Mouse (Mus musculus): ENCODE results near the gene Izumo1r. TPM values are rescaled to one million over a fixed set of nuclear protein-coding genes. Genes with fewer than 3 reads are reported as not detected.
"Not testable (repeated sequence)": the region's sequence is repeated elsewhere in the genome, so short reads cannot be mapped to it uniquely, and the experiment has no call there.

Izumo1r gene
- total RNA-seq, 2 experiments from 2014 or later, result not detected

GRCm38 (mm10) chr9:14907816-14908415 is 4.2 kb upstream of the Izumo1r start:
- intact Hi-C loops (cut with DNase I), result no loop called here
- no peak for DNase-seq (ENCODE audit: low spot score)

GRCm38 (mm10) chr9:14905956-14906355 is 2.2 kb upstream of the Izumo1r start:
- intact Hi-C loops (cut with DNase I), result no loop called here
- no peak for DNase-seq (ENCODE audit: low spot score)

GRCm38 (mm10) chr9:14904741-14905475 is 1.2 kb upstream of the Izumo1r start:
- no peak for DNase-seq (ENCODE audit: low spot score)
- intact Hi-C loops (cut with DNase I), result no loop called here

GRCm38 (mm10) chr9:14903006-14903405 is 743 bp downstream of the Izumo1r start:
- no peak for DNase-seq (ENCODE audit: low spot score)
- intact Hi-C loops (cut with DNase I), result no loop called here

- no peak for DNase-seq (ENCODE audit: low spot score)
- intact Hi-C loops (cut with DNase I), result no loop called here
Observed at GRCm38 (mm10) chr9:14902416-14902815, 1.3 kb downstream of the Izumo1r start.

- no peak for DNase-seq (ENCODE audit: low spot score)
- intact Hi-C loops (cut with DNase I), result no loop called here
Observed at GRCm38 (mm10) chr9:14901757-14902156, 2.0 kb downstream of the Izumo1r start.

- intact Hi-C loops (cut with DNase I), result no loop called here
- no peak for DNase-seq (ENCODE audit: low spot score)
Observed at GRCm38 (mm10) chr9:14897102-14897501, 6.6 kb downstream of the Izumo1r start.

- DNase-seq (ENCODE audit: low spot score), result no peak
- intact Hi-C loops (cut with DNase I), result no loop called here
Observed at GRCm38 (mm10) chr9:14895237-14895835, 8.4 kb downstream of the Izumo1r start.

- no peak for DNase-seq (ENCODE audit: low spot score)
- intact Hi-C loops (cut with DNase I), result no loop called here
Observed at GRCm38 (mm10) chr9:14894628-14895027, 9.1 kb downstream of the Izumo1r start.

- DNase-seq (ENCODE audit: low spot score), result no peak
- intact Hi-C loops (cut with DNase I), result no loop called here
Observed at GRCm38 (mm10) chr9:14893388-14893787, 10.4 kb downstream of the Izumo1r start.

GRCm38 (mm10) chr9:14891891-14892290 is 11.9 kb downstream of the Izumo1r start:
- intact Hi-C loops (cut with DNase I), result no loop called here

GRCm38 (mm10) chr9:14890699-14891098 is 13.1 kb downstream of the Izumo1r start:
- intact Hi-C loops (cut with DNase I), result no loop called here
- no peak for DNase-seq (ENCODE audit: low spot score)

More at GRCm38 (mm10) chr9:14891891-14892290, 11.9 kb downstream of the Izumo1r start:
- DNase-seq (ENCODE audit: low spot score), result no peak

- intact Hi-C loops (cut with DNase I), result no loop called here
- no peak for DNase-seq (ENCODE audit: low spot score)
Observed at GRCm38 (mm10) chr9:14888671-14889070, 15.1 kb downstream of the Izumo1r start.

GRCm38 (mm10) chr9:14887787-14888382 is 15.9 kb downstream of the Izumo1r start:
- intact Hi-C loops (cut with DNase I), result no loop called here
- no peak for DNase-seq (ENCODE audit: low spot score)

- no peak for DNase-seq (ENCODE audit: low spot score)
- intact Hi-C loops (cut with DNase I), result no loop called here
Observed at GRCm38 (mm10) chr9:14885954-14886353, 17.8 kb downstream of the Izumo1r start.

GRCm38 (mm10) chr9:14885151-14885550 is 18.6 kb downstream of the Izumo1r start:
- DNase-seq (ENCODE audit: low spot score), result no peak
- intact Hi-C loops (cut with DNase I), result no loop called here

GRCm38 (mm10) chr9:14884641-14885040 is 19.1 kb downstream of the Izumo1r start:
- intact Hi-C loops (cut with DNase I), result no loop called here
- no peak for DNase-seq (ENCODE audit: low spot score)

GRCm38 (mm10) chr9:14876566-14876965 is 27.2 kb downstream of the Izumo1r start:
- intact Hi-C loops (cut with DNase I), result not testable (repeated sequence)

GRCm38 (mm10) chr9:14875743-14876507 is 27.8 kb downstream of the Izumo1r start:
- DNase-seq (ENCODE audit: low spot score), result no peak
- intact Hi-C loops (cut with DNase I), result no loop called here

More at GRCm38 (mm10) chr9:14876566-14876965, 27.2 kb downstream of the Izumo1r start:
- not testable (repeated sequence) for DNase-seq (ENCODE audit: low spot score)

All from heart, postnatal 25 days (tissue).